Mouse (Mus musculus) erythroblast, embryonic 14.5 days (primary cell): ENCODE results near the gene Cd9. TPM values are rescaled to one million over a fixed set of nuclear protein-coding genes. Genes with fewer than 3 reads are reported as not detected.
"Not testable (repeated sequence)": the region's sequence is repeated elsewhere in the genome, so short reads cannot be mapped to it uniquely, and the experiment has no call there.

ENCODE experiments used
- H3K27me3 ChIP-seq: 2 replicates; pipeline ENCODE4 v1.6.1; 2012; ENCODE audit warnings: inconsistent platforms; ENCODE audit not compliant: control insufficient read depth
- H3K36me3 ChIP-seq: 2 replicates; pipeline ENCODE4 v1.6.1; 2012; ENCODE audit warnings: mild to moderate bottlenecking, inconsistent platforms; ENCODE audit not compliant: control insufficient read depth
- H3K4me1 ChIP-seq: 2 replicates; pipeline ENCODE4 v1.6.1; 2012; ENCODE audit warnings: inconsistent platforms; ENCODE audit not compliant: control insufficient read depth
- H3K4me3 ChIP-seq: replicated peaks from 2 replicates; pipeline ENCODE3; 2012; ENCODE audit warnings: moderate library complexity, mild to moderate bottlenecking, inconsistent platforms
- H3K9me3 ChIP-seq: 2 replicates; pipeline ENCODE4 v1.6.1; 2012; ENCODE audit warnings: low read length, inconsistent platforms, mixed read lengths; ENCODE audit not compliant: control insufficient read depth
- GATA1 ChIP-seq: IDR thresholded peaks from 2 replicates; pipeline ENCODE4 v1.6.1; 2012; ENCODE audit warnings: low read length, inconsistent platforms, mixed read lengths
- TAL1 ChIP-seq: IDR thresholded peaks from 3 replicates; pipeline ENCODE4 v1.6.1; 2012; ENCODE audit warnings: low read length, inconsistent platforms, mixed read lengths
- polyA plus RNA-seq: library from polyadenylated mRNA; stranded (reverse); fragments of >175 nt; gene quantifications from 2 replicates; pipeline ENCODE4 v1.2.3, GENCODE M21; 2012

Cd9 gene
- polyA plus RNA-seq, 1 experiment, result not detected

- TF ChIP-seq TAL1 (no peak), GATA1 (no peak)
Measured at GRCm38 (mm10) chr6:125491393-125491792, 3.2 kb downstream of the Cd9 start.

GRCm38 (mm10) chr6:125489881-125490559 is 4.6 kb downstream of the Cd9 start:
- no peak for TF ChIP-seq GATA1
- no peak for TF ChIP-seq TAL1
- Histone ChIP-seq H3K36me3 (no peaks in the 10 kb centered on the region; the same call in 1 of the 2 replicates), H3K4me1 (peaks cover 10% of the 10 kb centered on the region), H3K9me3 (no peaks in the 10 kb centered on the region), H3K27me3 (peaks cover 27% of the 10 kb centered on the region), H3K4me3 (no peak overlapping the region)

More at GRCm38 (mm10) chr6:125491393-125491792, 3.2 kb downstream of the Cd9 start:
- Histone ChIP-seq H3K9me3 (no peaks in the 10 kb centered on the region), H3K36me3 (no peaks in the 10 kb centered on the region; the same call in 1 of the 2 replicates), H3K4me1 (peaks cover 10% of the 10 kb centered on the region), H3K4me3 (no peak overlapping the region), H3K27me3 (peaks cover 38% of the 10 kb centered on the region)

GRCm38 (mm10) chr6:125485589-125485988 is 9.0 kb downstream of the Cd9 start:
- Histone ChIP-seq H3K36me3 (no peaks in the 10 kb centered on the region; the same call in 1 of the 2 replicates), H3K27me3 (no peaks in the 10 kb centered on the region), H3K4me3 (no peak overlapping the region), H3K9me3 (no peaks in the 10 kb centered on the region), H3K4me1 (peaks cover 18% of the 10 kb centered on the region)
- TF ChIP-seq TAL1 (no peak), GATA1 (no peak)

DNA sequence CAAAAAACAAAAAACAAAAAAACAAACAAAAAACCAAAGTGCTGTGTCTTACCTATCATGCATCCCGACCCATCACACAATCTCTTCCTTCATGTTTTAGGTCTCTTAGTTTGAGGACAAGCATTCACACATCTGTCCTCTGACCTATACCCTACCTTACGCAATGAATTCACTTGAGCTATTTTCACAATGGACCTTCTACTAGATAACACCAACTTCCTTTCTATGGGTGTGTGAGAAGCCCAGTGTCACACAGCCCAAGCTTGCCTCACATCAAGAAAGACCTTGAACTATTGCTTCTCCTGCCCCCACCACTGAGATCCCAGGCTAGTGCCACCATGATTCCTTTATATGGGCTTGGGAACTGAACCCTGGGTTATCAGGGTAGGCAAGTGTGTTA is 9.9 kb downstream of the Cd9 start:
- Histone ChIP-seq H3K4me3 (no peak overlapping the region), H3K27me3 (no peaks in the 10 kb centered on the region), H3K9me3 (no peaks in the 10 kb centered on the region), H3K36me3 (no peaks in the 10 kb centered on the region), H3K4me1 (peaks cover 24% of the 10 kb centered on the region)
- TF ChIP-seq TAL1 (no peak), GATA1 (no peak)

DNA sequence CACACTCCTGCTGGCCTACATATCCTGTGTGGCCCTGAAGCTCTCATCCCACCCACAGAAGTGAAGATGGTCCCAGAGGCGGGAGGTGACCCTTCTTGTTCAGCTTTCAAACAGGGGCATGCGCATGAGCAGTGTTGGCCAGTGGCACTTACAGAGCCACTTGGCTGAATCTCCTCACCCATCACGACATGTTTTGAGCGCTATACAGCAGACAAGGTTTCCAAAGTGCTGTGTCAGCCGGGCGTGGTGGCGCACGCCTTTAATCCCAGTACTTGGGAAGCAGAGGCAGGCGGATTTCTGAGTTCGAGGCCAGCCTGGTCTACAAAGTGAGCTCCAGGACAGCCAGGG is 10.3 kb downstream of the Cd9 start:
- H3K4me1 ChIP-seq, result peaks cover 24% of the 10 kb centered on the region
- not testable (repeated sequence) for H3K36me3 ChIP-seq, H3K4me3 ChIP-seq, H3K9me3 ChIP-seq, H3K27me3 ChIP-seq

DNA sequence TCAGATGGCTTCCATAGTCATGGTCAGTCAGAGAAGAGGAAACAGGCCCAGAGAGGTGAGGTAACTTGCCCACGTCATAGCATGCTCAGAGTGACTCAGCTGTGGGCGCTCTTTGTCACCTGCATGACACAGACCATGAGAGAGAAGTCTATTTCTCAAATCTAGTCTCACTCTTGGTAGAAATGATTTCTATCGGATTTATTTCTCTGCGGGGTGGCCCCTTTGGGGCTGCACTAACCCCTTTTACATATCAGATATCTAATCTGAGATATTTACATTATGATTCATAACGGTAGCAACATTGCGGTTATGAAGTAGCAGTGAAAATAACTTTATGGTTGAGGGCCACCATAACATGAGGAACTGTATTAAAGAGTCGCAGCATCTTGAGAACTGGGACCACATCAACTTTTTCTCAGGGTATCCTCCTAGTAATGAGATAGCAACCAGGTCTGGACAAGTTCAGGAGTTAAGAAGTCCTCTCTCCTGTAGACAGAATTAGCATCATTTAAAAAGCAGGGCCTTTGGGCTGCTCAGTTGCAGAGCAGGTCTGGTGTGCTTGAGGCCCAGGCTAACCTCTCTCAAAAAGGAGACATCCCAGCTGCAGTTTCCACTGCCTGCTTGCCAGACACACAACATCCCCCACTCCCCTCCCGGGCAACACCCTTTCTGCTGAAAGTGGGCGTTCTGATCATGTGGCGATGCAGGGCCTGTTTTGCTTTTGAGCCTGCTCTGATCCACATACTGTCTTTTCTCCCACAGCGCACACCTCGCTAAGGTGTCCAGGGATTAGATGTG is 10.9 kb downstream of the Cd9 start:
- no peak for TF ChIP-seq TAL1
- no peak for TF ChIP-seq GATA1
- H3K36me3 ChIP-seq, result no peaks in the 10 kb centered on the region
- no peaks in the 10 kb centered on the region for H3K9me3 ChIP-seq
- H3K27me3 ChIP-seq, result no peaks in the 10 kb centered on the region
- H3K4me3 ChIP-seq, result no peak overlapping the region
- peaks cover 24% of the 10 kb centered on the region for H3K4me1 ChIP-seq

- no peak for TF ChIP-seq TAL1
- H3K4me3 ChIP-seq, result no peak overlapping the region
- H3K9me3 ChIP-seq, result no peaks in the 10 kb centered on the region
- no peaks in the 10 kb centered on the region for H3K27me3 ChIP-seq
- peaks cover 24% of the 10 kb centered on the region for H3K4me1 ChIP-seq
- no peaks in the 10 kb centered on the region for H3K36me3 ChIP-seq
Measured at GRCm38 (mm10) chr6:125482427-125482831, 12.2 kb downstream of the Cd9 start.

- no peaks in the 10 kb centered on the region for H3K9me3 ChIP-seq
Measured at GRCm38 (mm10) chr6:125481667-125482390, 12.8 kb downstream of the Cd9 start.

DNA sequence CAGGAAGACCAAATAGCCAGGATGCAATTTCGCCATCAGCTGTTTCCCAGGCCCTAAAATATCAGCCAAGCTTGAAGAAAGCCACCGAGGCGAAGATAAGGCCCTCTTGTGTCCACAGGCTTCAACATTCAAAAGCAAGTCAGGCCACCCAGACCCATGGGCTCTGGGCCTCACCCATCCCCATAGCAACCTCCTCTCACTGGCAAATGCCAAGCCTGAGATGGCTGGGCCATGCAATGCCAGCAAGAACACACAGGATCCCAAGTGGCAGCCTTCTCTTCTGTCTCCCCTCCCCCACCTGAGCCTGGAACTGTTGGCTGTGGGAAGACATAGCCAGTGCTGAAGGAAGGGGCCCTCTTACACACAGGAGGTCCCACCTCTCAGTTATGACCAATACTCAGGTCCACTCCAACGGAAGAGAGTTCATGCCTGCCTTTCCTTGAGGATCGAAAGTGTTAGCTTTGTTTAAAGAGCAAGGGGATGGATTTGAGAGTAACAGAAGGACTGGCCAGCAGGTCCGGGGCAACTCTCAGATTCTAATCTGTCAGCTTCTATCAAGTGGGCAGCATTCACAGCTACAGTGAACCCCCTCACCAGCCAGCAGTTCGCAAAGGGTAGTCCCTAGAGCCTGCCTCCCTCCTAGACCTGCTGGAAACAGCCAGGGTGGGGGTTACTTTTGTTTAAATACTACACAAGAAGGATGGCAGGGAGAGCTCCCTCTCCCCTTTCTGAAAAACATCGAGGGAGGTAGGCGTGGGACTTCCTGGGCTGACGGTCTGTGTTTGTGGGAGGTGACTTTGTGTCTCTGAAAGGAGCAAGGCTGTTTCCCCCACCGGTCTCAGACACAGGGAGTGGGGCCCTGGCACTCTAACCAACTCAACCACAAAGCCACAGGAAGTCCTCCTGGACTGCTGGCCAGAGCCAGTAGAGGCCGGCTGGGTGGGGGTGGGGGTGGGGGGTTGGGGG is 13.9 kb downstream of the Cd9 start:
- Histone ChIP-seq H3K27me3 (no peaks in the 10 kb centered on the region), H3K36me3 (no peaks in the 10 kb centered on the region), H3K9me3 (no peaks in the 10 kb centered on the region), H3K4me3 (no peak overlapping the region), H3K4me1 (peaks cover 33% of the 10 kb centered on the region)
- no peak for TF ChIP-seq TAL1
- TF ChIP-seq GATA1, result no peak

More at GRCm38 (mm10) chr6:125481667-125482390, 12.8 kb downstream of the Cd9 start:
- no peaks in the 10 kb centered on the region for H3K36me3 ChIP-seq
- H3K4me1 ChIP-seq, result peaks cover 25% of the 10 kb centered on the region
- no peak for TF ChIP-seq TAL1
- H3K4me3 ChIP-seq, result no peak overlapping the region
- no peaks in the 10 kb centered on the region for H3K27me3 ChIP-seq
